Mouse (Mus musculus) lung, embryonic 15.5 days (tissue): ENCODE results near the gene Sox6. TPM values are rescaled to one million over a fixed set of nuclear protein-coding genes. Genes with fewer than 3 reads are reported as not detected.

Experiments used
- ATAC-seq: fragments of 200-750 bp; cut with Nextera tagmentation; 2 replicates; pipeline ENCODE4 v1.8.0; 2017; ENCODE audit warnings: moderate number of reproducible peaks, borderline replicate concordance; ENCODE audit not compliant: low FRiP score, low TSS enrichment; ENCODE audit errors: extremely low read depth
- H3K27ac ChIP-seq: fragments of 300-500 bp; sonication (generic); 2 replicates; pipeline ENCODE4 v1.5.1; 2015; ENCODE audit warnings: moderate library complexity, mild to moderate bottlenecking, inconsistent platforms
- H3K27me3 ChIP-seq: fragments of 300-500 bp; sonication (generic); 2 replicates; pipeline ENCODE4 v1.6.1; 2015; ENCODE audit warnings: inconsistent platforms
- H3K36me3 ChIP-seq: fragments of 300-500 bp; sonication (generic); 2 replicates; pipeline ENCODE4 v1.6.1; 2015; ENCODE audit warnings: inconsistent platforms
- H3K4me1 ChIP-seq: fragments of 300-500 bp; sonication (generic); 2 replicates; pipeline ENCODE4 v1.6.1; 2015; ENCODE audit warnings: inconsistent platforms
- H3K4me2 ChIP-seq: fragments of 300-500 bp; sonication (generic); 2 replicates; pipeline ENCODE4 v1.6.1; 2015; ENCODE audit warnings: inconsistent platforms, mild to moderate bottlenecking, moderate library complexity
- H3K4me3 ChIP-seq: fragments of 300-500 bp; sonication (generic); 2 replicates; pipeline ENCODE4 v1.5.1; 2015; ENCODE audit warnings: mild to moderate bottlenecking, inconsistent platforms
- H3K9ac ChIP-seq: fragments of 300-500 bp; sonication (generic); 2 replicates; pipeline ENCODE4 v1.6.1; 2015; ENCODE audit warnings: inconsistent platforms
- H3K9me3 ChIP-seq: fragments of 300-500 bp; sonication (generic); 2 replicates; pipeline ENCODE4 v1.6.1; 2016; ENCODE audit warnings: inconsistent platforms
- WGBS: fragments of 180-500 bp; shearing (Covaris S2); methylation state at CpG from one replicate; pipeline ENCODE4 v1.1.7; 2015; 5-methylcytosine and 5-hydroxymethylcytosine counted together
- polyA plus RNA-seq: library from polyadenylated mRNA; unstranded; fragments of >200 nt; fragmentation: Nextera tagmentation; extraction: Ambion mirVana; gene quantifications from 2 replicates; pipeline ENCODE4 v1.2.1, GENCODE M21; 2015

Sox6 gene
- polyA plus RNA-seq, 1 experiment from 2014 or later: 23.1 TPM

DNA sequence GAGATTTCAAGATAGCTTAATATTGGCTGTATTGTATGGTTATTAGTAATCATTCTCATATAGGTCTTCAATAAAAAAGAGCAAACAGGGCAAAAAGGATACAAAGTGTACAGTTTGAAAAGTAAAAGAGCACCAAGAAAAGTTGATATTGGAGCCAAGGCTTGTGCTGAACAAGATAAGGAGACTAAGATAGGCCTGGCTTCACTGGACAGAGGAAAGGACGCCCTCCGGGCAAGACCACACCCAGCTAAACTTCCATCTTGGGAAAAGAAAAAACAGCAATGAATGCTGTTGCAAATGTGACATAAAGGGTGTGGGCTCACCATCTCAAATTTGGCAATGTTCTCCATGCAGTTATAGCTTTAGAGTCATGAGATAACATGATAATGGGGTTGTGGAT lies 165.7 kb downstream of the Sox6 start:
- H3K4me1 ChIP-seq: no peaks in the 10 kb centered on the region
- H3K9me3 ChIP-seq: no peaks in the 10 kb centered on the region
- H3K9ac ChIP-seq: no peak overlapping the region
- no peak for ATAC-seq
- WGBS: 94% methylated on average over 2 of the region's 2 CpGs
- H3K4me2 ChIP-seq: no peak overlapping the region
- H3K27me3 ChIP-seq: no peaks in the 10 kb centered on the region
- H3K27ac ChIP-seq: no peak overlapping the region
- no peaks in the 10 kb centered on the region for H3K36me3 ChIP-seq
- no peak overlapping the region for H3K4me3 ChIP-seq

DNA sequence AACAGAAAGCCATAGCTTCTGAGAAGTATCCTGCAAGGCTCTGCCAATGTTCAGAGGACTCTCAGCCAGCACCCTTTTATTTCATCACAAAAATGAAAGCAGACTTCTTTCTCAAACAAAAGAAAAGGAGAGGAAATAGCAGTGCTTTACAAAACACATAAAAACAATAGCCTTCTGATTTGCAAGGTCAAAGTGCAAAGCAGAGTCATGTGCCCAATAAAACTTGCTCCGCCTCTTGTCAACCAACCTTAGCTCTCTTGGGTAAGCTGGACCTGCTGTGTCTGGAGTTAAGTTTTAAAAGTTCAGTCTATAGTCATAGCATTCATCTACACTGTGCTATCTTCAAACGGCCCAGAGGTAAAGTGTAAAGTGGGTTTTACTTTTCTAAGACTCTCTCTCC lies 170.1 kb downstream of the Sox6 start:
- H3K9me3 ChIP-seq: no peaks in the 10 kb centered on the region
- no peak overlapping the region for H3K9ac ChIP-seq
- no peak for ATAC-seq
- H3K27ac ChIP-seq: 0 out of 2 replicates have a peak overlapping the region, but pooled peaks have one; percentile 37
- no peaks in the 10 kb centered on the region for H3K27me3 ChIP-seq
- no peak overlapping the region for H3K4me3 ChIP-seq
- peaks cover 19% of the 10 kb centered on the region; the same call in 1 of the 2 replicates for H3K4me1 ChIP-seq
- H3K36me3 ChIP-seq: no peaks in the 10 kb centered on the region
- 68% methylated on average over 2 of the region's 2 CpGs for WGBS
- no peak overlapping the region for H3K4me2 ChIP-seq

DNA sequence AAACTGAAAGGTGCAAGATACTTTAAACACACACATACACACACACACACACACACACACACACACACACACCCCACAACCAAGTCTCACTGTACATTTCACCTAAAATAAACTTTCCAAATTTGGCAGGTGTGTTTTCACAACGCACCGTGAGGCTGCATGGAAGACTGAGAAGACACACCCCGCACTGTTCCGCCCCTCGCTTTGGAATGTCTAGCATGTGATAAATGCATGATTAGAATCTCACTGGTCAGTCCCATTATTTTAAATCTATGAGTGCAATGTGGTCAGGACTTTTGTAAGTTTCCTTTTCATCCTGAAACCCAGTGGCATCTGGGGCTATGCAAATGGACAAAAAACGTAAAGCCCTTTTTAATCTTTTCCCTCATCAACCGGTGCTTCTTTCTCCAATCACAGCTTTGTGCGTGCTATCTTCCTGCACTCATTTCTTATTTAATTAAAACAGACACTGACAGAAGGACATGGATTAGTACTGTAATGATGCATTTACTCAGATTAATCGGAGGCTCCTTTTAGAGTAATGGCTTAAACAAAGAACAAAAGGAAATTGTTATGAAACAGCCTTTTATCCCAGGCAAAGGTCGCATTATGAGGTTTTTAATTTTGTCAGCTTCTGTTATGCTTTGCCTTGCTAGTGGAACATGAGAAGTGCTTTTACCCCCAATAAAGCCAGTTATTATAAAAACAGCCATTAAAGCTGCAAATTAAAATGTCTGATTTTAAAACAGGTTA lies 170.9 kb downstream of the Sox6 start:
- no peak for ATAC-seq
- H3K27me3 ChIP-seq: no peaks in the 10 kb centered on the region
- 27% methylated on average over 10 of the region's 10 CpGs for WGBS
- peaks cover 19% of the 10 kb centered on the region; the same call in 1 of the 2 replicates for H3K4me1 ChIP-seq
- no peaks in the 10 kb centered on the region for H3K9me3 ChIP-seq
- no peak overlapping the region for H3K9ac ChIP-seq
- H3K4me3 ChIP-seq: no peak overlapping the region
- no peak overlapping the region for H3K4me2 ChIP-seq
- H3K36me3 ChIP-seq: no peaks in the 10 kb centered on the region
- H3K27ac ChIP-seq: peak overlapping the region; percentile 37

DNA sequence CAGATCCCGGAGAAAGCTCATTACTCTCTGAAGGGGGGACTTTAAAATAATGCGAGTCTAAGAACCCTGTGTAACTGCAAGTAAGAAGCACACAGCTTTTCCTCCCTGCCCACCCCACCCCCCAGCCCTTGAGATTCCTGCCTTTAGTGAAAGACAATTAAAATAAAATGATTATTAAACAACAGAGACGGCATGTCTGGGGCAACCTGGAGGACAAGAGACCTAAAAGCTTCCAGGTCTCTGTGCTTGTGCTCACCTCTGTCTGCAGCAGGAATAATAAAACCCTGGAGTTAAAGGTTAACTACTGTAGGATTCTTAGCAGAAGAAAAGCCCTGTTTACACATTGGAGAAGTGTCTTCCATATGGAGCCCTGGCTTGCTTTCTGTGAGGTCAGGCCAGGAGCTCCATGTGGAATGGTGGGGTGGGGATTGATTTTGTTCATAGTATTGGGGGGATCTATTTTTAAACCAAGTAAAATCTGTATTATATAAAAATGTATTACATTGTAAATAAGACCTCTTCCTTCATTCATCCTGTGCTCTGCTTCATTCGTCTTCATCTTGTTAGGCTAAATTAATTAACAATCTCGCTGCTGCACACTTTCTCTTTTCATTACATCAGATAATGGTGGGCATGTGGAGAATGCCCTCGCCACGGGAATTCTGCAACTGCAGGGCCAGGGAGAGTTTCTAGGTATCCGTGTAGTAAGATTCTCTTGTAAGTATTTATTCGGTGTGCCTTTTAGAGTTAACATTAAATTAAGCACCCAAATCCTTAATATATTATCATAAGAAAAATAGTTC lies 171.7 kb downstream of the Sox6 start:
- Histone ChIP-seq H3K27me3 (no peaks in the 10 kb centered on the region), H3K4me1 (peaks cover 19% of the 10 kb centered on the region; the same call in 1 of the 2 replicates), H3K4me2 (no peak overlapping the region; the same call in 1 of the 2 replicates), H3K27ac (peak overlapping the region; percentile 69), H3K9ac (no peak overlapping the region), H3K36me3 (no peaks in the 10 kb centered on the region), H3K4me3 (no peak overlapping the region), H3K9me3 (no peaks in the 10 kb centered on the region)
- no peak for ATAC-seq
- 35% methylated on average over 9 of the region's 9 CpGs for WGBS

DNA sequence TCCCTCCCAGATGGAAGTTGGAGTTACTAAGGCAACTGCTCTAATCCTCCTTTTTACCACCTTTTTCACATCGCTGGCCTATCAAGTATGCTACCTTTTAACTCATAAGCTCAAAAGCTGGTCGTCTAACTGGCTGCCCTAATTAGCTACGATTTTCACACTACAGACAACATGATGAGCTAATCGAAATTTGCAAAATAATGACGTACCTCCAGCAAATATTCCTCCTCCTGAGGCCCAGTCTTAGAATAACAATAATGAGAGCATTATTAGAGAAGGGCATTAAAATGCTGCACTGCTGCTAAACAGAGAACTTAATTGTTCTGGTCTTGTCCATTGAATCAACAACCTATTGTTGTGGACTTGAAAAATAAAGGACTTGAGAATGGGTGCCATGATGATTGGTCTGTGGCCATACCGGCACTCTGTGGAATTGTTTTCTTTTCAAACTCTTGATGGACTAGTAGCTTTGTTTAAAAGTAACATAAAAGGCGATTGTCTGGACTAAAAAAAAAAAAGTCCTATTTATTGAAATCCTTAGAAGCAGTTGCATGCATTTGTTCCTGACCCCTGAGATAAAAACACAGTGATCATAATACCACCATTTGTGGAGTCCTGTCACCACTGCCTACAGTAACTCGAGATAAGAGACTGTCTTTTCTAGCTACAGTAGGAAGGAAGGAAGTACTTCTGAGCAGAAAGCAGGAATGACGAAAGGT lies 172.5 kb downstream of the Sox6 start:
- ATAC-seq: no peak

DNA sequence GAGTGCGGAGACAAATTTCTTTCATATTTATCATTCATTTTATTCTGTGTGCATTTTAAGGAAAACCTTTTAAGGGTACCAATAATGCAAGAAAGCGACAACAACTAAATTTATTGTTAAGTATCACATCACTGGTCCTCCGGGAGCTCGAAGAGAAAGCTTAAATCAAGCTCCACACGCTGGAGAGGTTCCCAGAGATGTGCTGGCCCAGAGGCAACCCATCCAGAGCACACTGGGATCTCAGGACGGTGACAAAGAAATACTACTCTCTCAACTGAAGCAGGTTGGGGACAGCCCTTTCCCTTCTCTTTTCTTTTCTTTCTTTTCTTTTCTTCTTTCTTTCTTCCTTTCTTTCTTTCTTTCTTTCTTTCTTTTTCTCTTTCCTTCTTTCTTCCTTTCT lies 173.4 kb downstream of the Sox6 start:
- WGBS: 75% methylated on average over 6 of the region's 6 CpGs
- Histone ChIP-seq H3K4me1 (peaks cover 25% of the 10 kb centered on the region), H3K4me3 (no peak overlapping the region), H3K27me3 (no peaks in the 10 kb centered on the region), H3K27ac (peak overlapping the region; percentile 69; the same call in 1 of the 2 replicates), H3K9ac (no peak overlapping the region), H3K9me3 (no peaks in the 10 kb centered on the region), H3K4me2 (no peak overlapping the region), H3K36me3 (no peaks in the 10 kb centered on the region)
- no peak for ATAC-seq

More for the DNA sequence above, 172.5 kb downstream of the Sox6 start:
- no peak overlapping the region for H3K9ac ChIP-seq
- no peak overlapping the region for H3K4me3 ChIP-seq
- H3K27ac ChIP-seq: peak overlapping the region; percentile 69
- H3K27me3 ChIP-seq: no peaks in the 10 kb centered on the region
- no peaks in the 10 kb centered on the region for H3K36me3 ChIP-seq
- WGBS: 39% methylated on average over 9 of the region's 9 CpGs
- H3K9me3 ChIP-seq: no peaks in the 10 kb centered on the region
- peaks cover 19% of the 10 kb centered on the region; the same call in 1 of the 2 replicates for H3K4me1 ChIP-seq
- H3K4me2 ChIP-seq: no peak overlapping the region

DNA sequence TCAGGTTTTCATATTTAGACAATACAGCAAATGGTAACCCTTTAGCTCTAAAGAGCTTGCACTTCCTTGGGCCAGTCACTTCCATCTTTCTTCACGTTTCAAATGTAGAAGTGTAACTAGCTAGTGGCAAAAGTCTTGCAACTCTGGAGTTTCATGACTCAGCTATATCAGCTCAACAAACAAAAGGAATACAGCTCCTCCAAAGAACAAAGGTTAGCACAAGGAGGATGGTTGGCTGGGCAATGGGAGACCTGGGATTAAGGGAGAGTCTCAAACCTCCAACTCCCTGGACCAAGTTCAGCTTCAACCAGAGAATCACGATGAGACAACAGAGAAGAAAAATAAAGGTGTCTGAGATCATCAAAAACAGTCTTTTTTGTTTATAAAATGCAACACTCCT lies 174.2 kb downstream of the Sox6 start:
- Histone ChIP-seq H3K27ac (peak overlapping the region; percentile 49), H3K4me3 (no peak overlapping the region)
- 45% methylated on average over 2 of the region's 2 CpGs for WGBS

DNA sequence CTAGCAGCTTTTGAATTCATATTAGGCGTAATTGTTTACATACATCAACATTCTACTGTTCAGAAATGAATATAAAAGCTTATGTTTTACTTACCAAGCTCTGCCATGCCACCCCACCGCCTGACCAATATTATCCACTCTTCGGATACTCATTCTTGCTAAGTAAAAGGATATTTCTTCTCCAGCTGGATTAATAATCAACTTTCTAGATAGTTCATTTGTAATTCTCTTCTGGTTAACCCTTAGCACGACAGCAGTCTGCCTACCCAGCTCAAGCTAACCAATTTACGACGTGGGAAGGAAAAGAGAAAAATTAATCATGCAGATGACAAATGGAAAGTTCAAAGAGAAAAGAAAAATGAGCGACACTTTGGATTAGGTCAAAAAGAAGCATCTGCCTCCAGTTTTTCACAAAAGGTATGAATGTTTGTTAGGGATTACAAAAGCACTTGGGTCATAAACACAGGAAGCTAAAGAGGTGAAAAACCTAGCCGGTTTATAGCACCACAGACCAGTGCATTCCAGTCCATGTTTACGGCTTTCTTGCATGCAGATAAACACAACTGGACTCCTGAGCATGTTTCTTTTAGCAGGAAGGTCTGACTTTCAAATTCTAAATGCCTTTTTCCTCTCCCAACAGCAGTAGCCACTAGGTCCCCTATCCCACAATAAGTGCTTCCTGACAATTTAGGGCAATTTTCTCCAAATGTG lies 178.8 kb downstream of the Sox6 start:
- H3K36me3 ChIP-seq: no peaks in the 10 kb centered on the region
- 32% methylated on average over 9 of the region's 9 CpGs for WGBS
- no peak for ATAC-seq
- H3K27me3 ChIP-seq: no peaks in the 10 kb centered on the region
- H3K9ac ChIP-seq: no peak overlapping the region
- no peak overlapping the region for H3K4me3 ChIP-seq
- no peak overlapping the region for H3K27ac ChIP-seq
- H3K4me2 ChIP-seq: no peak overlapping the region
- peaks cover 6% of the 10 kb centered on the region for H3K4me1 ChIP-seq
- H3K9me3 ChIP-seq: no peaks in the 10 kb centered on the region

More for the DNA sequence above, 174.2 kb downstream of the Sox6 start:
- H3K4me2 ChIP-seq: no peak overlapping the region
- no peak for ATAC-seq
- H3K9me3 ChIP-seq: no peaks in the 10 kb centered on the region
- H3K36me3 ChIP-seq: no peaks in the 10 kb centered on the region
- H3K4me1 ChIP-seq: peaks cover 25% of the 10 kb centered on the region
- no peak overlapping the region for H3K9ac ChIP-seq
- H3K27me3 ChIP-seq: no peaks in the 10 kb centered on the region

DNA sequence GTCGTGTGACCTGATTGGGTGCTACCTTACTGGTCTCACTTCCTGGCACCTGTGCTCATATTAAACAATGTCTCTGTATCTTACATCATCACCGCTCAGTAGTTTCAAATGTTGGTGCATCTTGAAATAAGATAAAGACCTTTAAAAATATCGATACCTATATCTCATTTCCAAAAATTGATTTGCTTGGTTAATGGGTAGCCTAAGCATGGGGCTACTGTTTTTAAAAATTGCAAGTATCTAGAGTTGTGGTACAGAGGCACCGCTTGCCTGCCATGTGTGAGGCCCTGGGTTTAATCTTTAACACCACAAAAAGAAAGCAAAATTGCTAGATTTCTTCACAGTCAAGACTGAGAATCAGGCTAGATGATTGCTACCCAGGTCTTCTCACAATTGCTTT lies 187.5 kb downstream of the Sox6 start:
- ATAC-seq: no peak
- no peak overlapping the region for H3K4me2 ChIP-seq
- no peak overlapping the region for H3K9ac ChIP-seq
- H3K36me3 ChIP-seq: no peaks in the 10 kb centered on the region
- 90% methylated on average over 4 of the region's 4 CpGs for WGBS
- no peaks in the 10 kb centered on the region for H3K9me3 ChIP-seq
- no peak overlapping the region for H3K4me3 ChIP-seq
- H3K4me1 ChIP-seq: no peaks in the 10 kb centered on the region
- no peak overlapping the region for H3K27ac ChIP-seq
- no peaks in the 10 kb centered on the region for H3K27me3 ChIP-seq

DNA sequence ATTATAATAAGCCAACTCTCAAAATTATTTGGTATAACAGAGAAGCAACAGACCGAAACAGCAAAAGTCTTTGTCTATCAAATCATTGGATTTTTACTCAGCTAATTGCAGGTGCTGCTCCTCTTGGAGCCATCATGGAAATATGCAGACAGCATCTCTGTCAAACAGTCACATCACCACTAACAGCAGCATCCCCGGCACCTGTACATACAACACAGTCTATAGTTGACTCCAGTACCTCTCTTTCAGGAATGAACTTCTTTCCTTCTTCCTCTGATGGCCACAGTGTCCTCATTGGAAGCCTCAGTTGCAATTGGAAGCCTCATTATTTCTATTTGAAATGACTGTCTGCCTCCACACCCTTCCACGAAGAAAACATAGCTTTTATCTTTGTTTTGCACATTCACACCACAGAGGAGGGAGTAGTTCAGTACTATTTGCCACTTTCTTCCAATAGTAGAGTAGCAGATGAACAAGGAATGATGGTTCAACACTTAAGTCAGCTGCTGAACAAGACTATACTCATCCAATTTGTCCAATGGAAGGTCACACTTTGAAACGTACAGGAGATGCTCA lies 192.7 kb downstream of the Sox6 start:
- H3K9ac ChIP-seq: no peak overlapping the region
- H3K27ac ChIP-seq: no peak overlapping the region
- WGBS: 76% methylated on average over 4 of the region's 4 CpGs
- no peaks in the 10 kb centered on the region for H3K27me3 ChIP-seq
- H3K4me2 ChIP-seq: no peak overlapping the region
- H3K36me3 ChIP-seq: no peaks in the 10 kb centered on the region
- ATAC-seq: no peak
- no peak overlapping the region for H3K4me3 ChIP-seq
- H3K4me1 ChIP-seq: no peaks in the 10 kb centered on the region
- no peaks in the 10 kb centered on the region for H3K9me3 ChIP-seq

DNA sequence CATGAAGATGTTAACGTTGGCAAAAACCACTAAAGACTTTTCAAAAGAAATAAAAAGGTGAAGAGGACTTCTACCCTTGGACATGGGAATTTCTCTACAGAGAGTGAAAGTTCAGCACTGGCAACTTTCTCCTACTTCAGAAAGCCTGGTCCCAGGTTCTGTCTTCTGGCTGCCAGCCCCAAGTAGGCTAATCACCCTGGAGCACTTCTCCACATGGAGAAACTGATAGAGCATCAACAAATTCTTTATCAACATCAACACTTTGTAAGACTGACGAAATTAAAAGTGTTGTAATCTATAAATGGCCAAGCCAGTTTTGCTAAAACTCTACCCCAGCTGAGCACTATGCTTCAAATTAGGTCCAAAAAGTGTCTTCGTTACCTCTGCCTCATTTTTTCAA lies 193.7 kb downstream of the Sox6 start:
- H3K27ac ChIP-seq: no peak overlapping the region
- no peaks in the 10 kb centered on the region for H3K36me3 ChIP-seq
- H3K9me3 ChIP-seq: no peaks in the 10 kb centered on the region
- WGBS: 81% methylated on average over 3 of the region's 3 CpGs
- no peaks in the 10 kb centered on the region for H3K27me3 ChIP-seq
- H3K4me3 ChIP-seq: no peak overlapping the region
- ATAC-seq: no peak
- no peaks in the 10 kb centered on the region for H3K4me1 ChIP-seq
- H3K4me2 ChIP-seq: no peak overlapping the region
- H3K9ac ChIP-seq: no peak overlapping the region
